Mouse (Mus musculus) erythroblast, embryonic 14.5 days (primary cell): ENCODE data around the gene Gm27021.

Experiments used
- GATA1 ChIP-seq: IDR thresholded peaks from 2 replicates; pipeline ENCODE4 v1.6.1; 2012; ENCODE audit warnings: low read length, inconsistent platforms, mixed read lengths
- TAL1 ChIP-seq: IDR thresholded peaks from 3 replicates; pipeline ENCODE4 v1.6.1; 2012; ENCODE audit warnings: low read length, inconsistent platforms, mixed read lengths

GRCm38 (mm10) chr8:120618110-120618509 lies 49.8 kb downstream of the Gm27021 start:
- TF ChIP-seq TAL1 (no peak), GATA1 (no peak)
